Mouse (Mus musculus) midbrain, embryonic 14.5 days (tissue): Measurements from ENCODE around the gene Sox4. TPM values are rescaled to one million over a fixed set of nuclear protein-coding genes. Genes with fewer than 3 reads are reported as not detected.
A peak's percentile ranks its signal among the peaks of the same experiment; 100 is the strongest.

Source experiments
- ATAC-seq: fragments of 200-750 bp; cut with Nextera tagmentation; 2 replicates; pipeline ENCODE4 v1.8.0; 2017; ENCODE audit warnings: moderate number of reproducible peaks, moderate library complexity; ENCODE audit not compliant: low FRiP score, low TSS enrichment
- DNase-seq: peaks from one replicate; pipeline ENCODE4 v3.0.0-alpha.2; 2015
- H3K27ac ChIP-seq: fragments of 300-500 bp; sonication (generic); replicated peaks from 2 replicates; pipeline ENCODE4 v1.5.1; 2014; ENCODE audit warnings: mild to moderate bottlenecking, low read depth, low read length, moderate library complexity
- H3K27me3 ChIP-seq: fragments of 300-500 bp; sonication (generic); 2 replicates; pipeline ENCODE4 v1.6.1; 2014; ENCODE audit warnings: low read length, control low read depth, mixed read lengths; ENCODE audit not compliant: control insufficient read depth, insufficient read depth
- H3K36me3 ChIP-seq: fragments of 300-500 bp; sonication (generic); 2 replicates; pipeline ENCODE4 v1.6.1; 2014; ENCODE audit warnings: low read length, control low read depth; ENCODE audit not compliant: control insufficient read depth, insufficient read depth
- H3K4me1 ChIP-seq: fragments of 300-500 bp; sonication (generic); 2 replicates; pipeline ENCODE4 v1.6.1; 2014; ENCODE audit warnings: mild to moderate bottlenecking, antibody characterized with exemption, low read length, control low read depth; ENCODE audit not compliant: control insufficient read depth, insufficient read depth
- H3K4me2 ChIP-seq: fragments of 300-500 bp; sonication (generic); 2 replicates; pipeline ENCODE4 v1.6.1; 2014; ENCODE audit warnings: mild to moderate bottlenecking, low read length, moderate library complexity
- H3K4me3 ChIP-seq: fragments of 300-500 bp; sonication (generic); replicated peaks from 2 replicates; pipeline ENCODE4 v1.5.1; 2014; ENCODE audit warnings: low read depth, low read length
- H3K9ac ChIP-seq: fragments of 300-500 bp; sonication (generic); replicated peaks from 2 replicates; pipeline ENCODE4 v1.6.1; 2014; ENCODE audit warnings: mild to moderate bottlenecking, low read length, moderate library complexity
- H3K9me3 ChIP-seq: fragments of 300-500 bp; sonication (generic); 2 replicates; pipeline ENCODE4 v1.6.1; 2016; ENCODE audit warnings: low read length, control low read depth, mixed read lengths; ENCODE audit not compliant: control insufficient read depth
- WGBS: fragments of 180-500 bp; shearing (Covaris S2); extraction: QIAGEN DNeasy Blood & Tissue Kit; methylation state at CpG from one replicate; pipeline ENCODE4 v1.1.7; 2014; 5-methylcytosine and 5-hydroxymethylcytosine counted together
- polyA plus RNA-seq: library from polyadenylated mRNA; unstranded; fragments of >200 nt; fragmentation: Nextera tagmentation; extraction: Ambion mirVana; gene quantifications from 2 replicates; pipeline ENCODE4 v1.2.1, GENCODE M21; 2014

The Sox4 gene
- 295 and 314 TPM in 2 replicates for polyA plus RNA-seq

GRCm38 (mm10) chr13:28953581-28953991, at the start of gene Sox4:
TSS of gene Sox4 (minus strand) at chr13:28953713.
- under 1% methylated on average over 19 of the region's 19 CpGs for WGBS
- Histone ChIP-seq H3K4me3 (peak within 1 kb of the TSS; percentile 81), H3K27ac (peak within 1 kb of the TSS; percentile 100), H3K9ac (peak within 1 kb of the TSS; percentile 100), H3K4me2 (peak within 1 kb of the TSS; percentile 50), H3K4me1 (peaks cover 9% of the 10 kb centered on the region; the same call in 1 of the 2 replicates), H3K36me3 (peaks cover 4% of the 10 kb centered on the region), H3K9me3 (no peaks in the 10 kb centered on the region), H3K27me3 (no peaks in the 10 kb centered on the region)
- DNase-seq (peak; percentile 99), ATAC-seq (peak; percentile 92)

- no peak for ATAC-seq
- 79% methylated on average over 7 of the region's 7 CpGs for WGBS
These were observed 38.6 kb upstream of the Sox4 start for GRCm38 (mm10) chr13:28991899-28992664.

GRCm38 (mm10) chr13:28988751-28989703, 35.5 kb upstream of the Sox4 start:
- H3K4me1 ChIP-seq: no peaks in the 10 kb centered on the region
- no peak overlapping the region for H3K27ac ChIP-seq
- WGBS: 41% methylated on average over 16 of the region's 16 CpGs
- H3K36me3 ChIP-seq: no peaks in the 10 kb centered on the region
- H3K9me3 ChIP-seq: no peaks in the 10 kb centered on the region
- no peak overlapping the region for H3K4me3 ChIP-seq
- peak; percentile 41 for DNase-seq
- no peak overlapping the region for H3K4me2 ChIP-seq
- no peaks in the 10 kb centered on the region for H3K27me3 ChIP-seq
- H3K9ac ChIP-seq: no peak overlapping the region
- no peak for ATAC-seq

More at GRCm38 (mm10) chr13:28991899-28992664, 38.6 kb upstream of the Sox4 start:
- no peak overlapping the region for H3K9ac ChIP-seq
- H3K36me3 ChIP-seq: no peaks in the 10 kb centered on the region
- no peaks in the 10 kb centered on the region for H3K9me3 ChIP-seq
- H3K4me1 ChIP-seq: no peaks in the 10 kb centered on the region
- no peak for DNase-seq
- no peak overlapping the region for H3K4me3 ChIP-seq
- H3K27me3 ChIP-seq: no peaks in the 10 kb centered on the region
- H3K4me2 ChIP-seq: no peak overlapping the region
- H3K27ac ChIP-seq: no peak overlapping the region

- ATAC-seq (no peak), DNase-seq (no peak)
- Histone ChIP-seq H3K9me3 (0 out of 2 replicates have a peak, but pooled peaks cover 2% of the 10 kb centered on the region), H3K4me3 (no peak overlapping the region), H3K4me1 (no peaks in the 10 kb centered on the region), H3K36me3 (no peaks in the 10 kb centered on the region), H3K4me2 (no peak overlapping the region), H3K27me3 (no peaks in the 10 kb centered on the region), H3K9ac (no peak overlapping the region), H3K27ac (no peak overlapping the region)
- 63% methylated on average over 4 of the region's 4 CpGs for WGBS
These were observed 27.2 kb upstream of the Sox4 start for GRCm38 (mm10) chr13:28980681-28981080.

GRCm38 (mm10) chr13:28975011-28975410, 21.5 kb upstream of the Sox4 start:
- DNase-seq (no peak), ATAC-seq (no peak)
- H3K9me3 ChIP-seq: 0 out of 2 replicates have a peak, but pooled peaks cover 2% of the 10 kb centered on the region
- H3K4me2 ChIP-seq: no peak overlapping the region
- H3K36me3 ChIP-seq: no peaks in the 10 kb centered on the region
- no peaks in the 10 kb centered on the region for H3K27me3 ChIP-seq
- 92% methylated on average over 4 of the region's 4 CpGs for WGBS
- H3K27ac ChIP-seq: no peak overlapping the region
- H3K4me3 ChIP-seq: no peak overlapping the region
- no peak overlapping the region for H3K9ac ChIP-seq
- no peaks in the 10 kb centered on the region for H3K4me1 ChIP-seq

- no peaks in the 10 kb centered on the region for H3K36me3 ChIP-seq
- H3K27me3 ChIP-seq: no peaks in the 10 kb centered on the region
- 66% methylated on average over 5 of the region's 5 CpGs for WGBS
These were observed 21.1 kb upstream of the Sox4 start for GRCm38 (mm10) chr13:28974597-28974996.

GRCm38 (mm10) chr13:28960916-28961315, 7.4 kb upstream of the Sox4 start:
- Histone ChIP-seq H3K27me3 (no peaks in the 10 kb centered on the region), H3K9ac (no peak overlapping the region), H3K36me3 (no peaks in the 10 kb centered on the region), H3K27ac (no peak overlapping the region), H3K4me3 (no peak overlapping the region), H3K9me3 (no peaks in the 10 kb centered on the region), H3K4me2 (no peak overlapping the region), H3K4me1 (peaks cover 15% of the 10 kb centered on the region; the same call in 1 of the 2 replicates)
- 97% methylated on average over 8 of the region's 8 CpGs for WGBS
- no peak for ATAC-seq
- no peak for DNase-seq

More at GRCm38 (mm10) chr13:28974597-28974996, 21.1 kb upstream of the Sox4 start:
- Histone ChIP-seq H3K27ac (no peak overlapping the region), H3K4me3 (no peak overlapping the region), H3K9ac (no peak overlapping the region), H3K4me2 (no peak overlapping the region), H3K4me1 (no peaks in the 10 kb centered on the region), H3K9me3 (0 out of 2 replicates have a peak, but pooled peaks cover 2% of the 10 kb centered on the region)
- DNase-seq (no peak), ATAC-seq (no peak)

- Histone ChIP-seq H3K9ac (peak overlapping the region; percentile 74), H3K9me3 (no peaks in the 10 kb centered on the region), H3K36me3 (no peaks in the 10 kb centered on the region), H3K27me3 (no peaks in the 10 kb centered on the region), H3K4me1 (peaks cover 15% of the 10 kb centered on the region; the same call in 1 of the 2 replicates), H3K27ac (peak overlapping the region; percentile 98), H3K4me2 (peak overlapping the region; percentile 84), H3K4me3 (peak overlapping the region; percentile 54)
- WGBS: under 1% methylated on average over 31 of the region's 31 CpGs
- peak; percentile 81 for ATAC-seq
- peak; percentile 93 for DNase-seq
These were observed 6.0 kb upstream of the Sox4 start for GRCm38 (mm10) chr13:28959458-28959978.
